Mouse (Mus musculus) megakaryocyte, adult 5-6 weeks (primary cell): Measurements from ENCODE around the gene Scrt2. TPM values are rescaled to one million over a fixed set of nuclear protein-coding genes. Genes with fewer than 3 reads are reported as not detected.

Source experiments
- ATAC-seq: 2 replicates; pipeline ENCODE4 v1.8.0; 2016; ENCODE audit warnings: mild to moderate bottlenecking, inconsistent platforms; ENCODE audit not compliant: poor library complexity, severe bottlenecking
- total RNA-seq, 2 experiments: library from RNA; stranded (forward) in 1 of 2; stranded (reverse) in 1 of 2; fragments of 153-499, 151-499 nt in 1 of 2; fragments of 221-1000, 200-1000 nt in 1 of 2; gene quantifications; 2 replicates each; pipeline versions ENCODE4 v1.2.3 to v1.2.4; 2015 to 2017

Gene Scrt2
- total RNA-seq, 2 experiments from 2014 or later: not detected

DNA sequence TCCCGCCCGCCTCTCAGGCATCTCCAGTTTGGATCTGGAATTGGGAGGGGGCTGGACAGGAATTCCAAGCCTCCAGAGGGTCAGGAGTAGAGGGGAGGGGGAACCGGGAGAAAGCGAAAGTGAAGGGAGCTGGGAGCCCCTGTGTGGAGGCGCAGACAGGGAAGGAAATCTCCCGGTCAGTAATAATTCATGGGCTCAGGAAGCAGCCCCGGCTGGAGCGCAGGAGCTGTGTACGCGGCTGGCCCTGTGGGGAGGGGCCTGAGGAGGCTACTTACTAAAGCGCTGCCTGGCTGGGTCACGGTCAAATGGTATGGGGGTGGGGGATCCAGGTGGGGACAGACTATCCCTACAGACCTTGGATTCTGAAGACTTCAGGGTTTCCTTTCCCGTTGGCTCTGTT, 60.7 kb downstream of the Scrt2 start:
- ATAC-seq: no peak

DNA sequence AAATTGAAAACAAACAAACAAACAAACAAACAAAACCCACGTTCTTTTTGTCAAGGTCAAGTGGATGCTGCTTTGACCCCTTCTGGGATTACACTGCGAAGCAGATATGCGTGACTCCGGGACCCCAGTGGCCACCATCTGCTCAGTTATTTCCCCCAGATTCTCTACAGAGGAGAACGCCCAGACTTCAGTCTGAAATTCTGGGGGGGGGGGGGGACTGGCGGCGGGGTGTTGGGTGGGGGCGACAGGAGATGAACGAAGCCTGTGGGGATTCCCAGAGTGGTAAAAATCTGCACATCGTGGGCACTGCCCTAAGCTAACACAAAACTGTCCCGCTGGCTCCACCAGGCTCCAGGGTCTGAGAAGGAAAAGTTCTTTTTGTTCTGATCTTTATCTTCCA, 61.2 kb downstream of the Scrt2 start:
- ATAC-seq: no peak

DNA sequence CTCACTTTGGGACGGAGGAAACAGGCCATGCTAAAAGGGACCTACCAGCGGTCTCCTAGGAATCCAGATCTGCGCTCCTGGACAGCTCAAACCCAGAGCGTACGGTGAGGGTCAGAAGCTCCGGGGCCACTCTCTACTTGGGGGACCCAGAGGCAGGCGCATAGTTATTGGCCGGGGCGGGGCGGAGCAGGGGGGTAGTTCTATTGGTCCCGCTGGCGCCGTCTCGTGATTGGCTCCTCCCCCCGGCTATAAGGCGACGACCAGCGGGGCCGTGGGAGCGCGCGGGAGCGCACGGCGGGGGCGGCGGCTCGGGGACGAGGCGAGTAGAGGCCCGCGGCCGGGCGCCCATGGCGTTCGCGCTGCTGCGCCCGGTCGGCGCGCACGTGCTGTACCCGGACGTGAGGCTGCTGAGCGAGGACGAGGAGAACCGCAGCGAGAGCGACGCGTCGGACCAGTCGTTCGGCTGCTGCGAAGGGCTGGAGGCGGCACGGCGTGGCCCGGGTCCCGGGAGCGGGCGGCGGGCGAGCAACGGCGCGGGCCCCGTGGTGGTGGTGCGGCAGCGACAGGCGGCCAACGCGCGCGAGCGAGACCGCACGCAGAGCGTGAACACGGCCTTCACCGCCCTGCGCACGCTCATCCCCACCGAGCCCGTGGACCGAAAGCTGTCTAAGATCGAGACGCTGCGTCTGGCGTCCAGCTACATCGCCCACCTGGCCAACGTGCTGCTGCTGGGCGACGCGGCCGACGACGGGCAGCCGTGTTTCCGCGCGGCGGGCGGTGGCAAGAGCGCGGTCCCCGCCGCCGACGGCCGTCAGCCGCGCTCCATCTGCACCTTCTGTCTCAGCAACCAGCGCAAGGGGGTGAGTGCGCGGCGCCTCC, 62.2 kb downstream of the Scrt2 start, which contains the start of gene Tcf15:
TSS of gene Tcf15 (plus strand) at position 283 of the 879 bp plus-strand sequence.
- ATAC-seq: no peak

DNA sequence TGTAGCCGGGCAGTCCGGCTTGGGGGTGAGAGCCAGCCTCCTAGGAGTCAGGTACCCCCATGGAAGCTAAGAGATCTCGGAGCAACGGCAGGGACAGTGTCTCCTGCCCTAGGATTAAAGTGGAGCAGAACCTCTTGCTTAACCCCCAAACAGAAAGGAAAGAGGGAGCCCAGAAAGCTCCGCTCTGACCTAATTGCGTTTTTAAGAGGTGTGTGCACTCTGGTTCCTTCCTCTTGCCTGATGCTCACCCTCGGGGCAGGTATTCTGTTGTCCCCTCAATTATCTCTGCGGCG, 62.8 kb downstream of the Scrt2 start:
- no peak for ATAC-seq

DNA sequence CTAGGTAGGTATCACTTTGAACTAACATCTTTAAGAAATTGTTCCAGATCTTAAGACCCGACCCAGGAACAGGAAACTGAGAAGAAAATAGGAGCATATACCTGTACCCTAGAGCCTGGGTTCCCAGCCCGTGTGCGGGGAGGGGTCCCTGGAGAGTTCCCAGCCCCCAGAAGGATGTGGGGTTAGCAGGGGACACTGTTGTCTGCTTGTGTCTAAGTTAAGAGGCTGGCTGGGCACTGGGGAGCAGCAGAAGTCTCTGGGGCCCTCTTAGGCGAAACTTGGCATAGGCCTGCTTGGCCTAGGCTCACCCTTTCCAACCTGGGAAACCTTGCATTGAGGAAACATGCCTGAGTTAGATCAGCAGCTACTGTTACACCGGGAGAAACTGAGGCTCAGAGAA, 63.2 kb downstream of the Scrt2 start:
- no peak for ATAC-seq

Other genes starting within 250 kb of the Scrt2 start
- gene Rspo4, start 238.6 kb upstream of the Scrt2 start, total RNA-seq (2015): not detected in 2 replicates
- not detected in 2 replicates for gene Rspo4, start 238.6 kb upstream of the Scrt2 start, total RNA-seq (2017)
- not detected in 2 replicates for gene Angpt4, start 170.3 kb upstream of the Scrt2 start, total RNA-seq (2015)
- gene Angpt4, start 170.3 kb upstream of the Scrt2 start, total RNA-seq (2017): 0.26 TPM in 1 of 2 replicates, not detected in the other
- 7.8 and 14.8 TPM in 2 replicates for gene Fam110a, start 101.3 kb upstream of the Scrt2 start, total RNA-seq (2015)
- 6.0 and 8.6 TPM in 2 replicates for gene Fam110a, start 101.3 kb upstream of the Scrt2 start, total RNA-seq (2017)
- 1.0 and 1.4 TPM in 2 replicates for gene Slc52a3, start 85.0 kb upstream of the Scrt2 start, total RNA-seq (2015)
- gene Slc52a3, start 85.0 kb upstream of the Scrt2 start, total RNA-seq (2017): 0.07 and 0.53 TPM in 2 replicates
- gene Srxn1, start 24.0 kb downstream of the Scrt2 start, total RNA-seq (2015): 0.96 and 1.9 TPM in 2 replicates
- 2.0 and 2.5 TPM in 2 replicates for gene Srxn1, start 24.0 kb downstream of the Scrt2 start, total RNA-seq (2017)
- gene Tcf15, start 62.0 kb downstream of the Scrt2 start, total RNA-seq (2015): not detected in 2 replicates
- not detected in 2 replicates for gene Tcf15, start 62.0 kb downstream of the Scrt2 start, total RNA-seq (2017)
- gene Csnk2a1, start 145.3 kb downstream of the Scrt2 start, total RNA-seq (2015): 53.9 and 60.9 TPM in 2 replicates
- gene Csnk2a1, start 145.3 kb downstream of the Scrt2 start, total RNA-seq (2017): 95.3 and 105 TPM in 2 replicates
- gene Tbc1d20, start 212.3 kb downstream of the Scrt2 start, total RNA-seq (2015): 23.3 and 28.1 TPM in 2 replicates
- 23.2 and 28.9 TPM in 2 replicates for gene Tbc1d20, start 212.3 kb downstream of the Scrt2 start, total RNA-seq (2017)